Mouse (Mus musculus) midbrain, embryonic 15.5 days (tissue): ENCODE data around the gene Tsku. TPM values are rescaled to one million over a fixed set of nuclear protein-coding genes. Genes with fewer than 3 reads are reported as not detected.
A peak's percentile ranks its signal among the peaks of the same experiment; 100 is the strongest.

Experiments
- ATAC-seq: fragments of 200-750 bp; cut with Nextera tagmentation; replicated peaks from 2 replicates; pipeline ENCODE4 v1.8.0; 2017; ENCODE audit warnings: moderate TSS enrichment
- H3K27ac ChIP-seq: fragments of 300-500 bp; sonication (generic); 2 replicates; pipeline ENCODE4 v1.5.1; 2015; ENCODE audit warnings: mild to moderate bottlenecking, inconsistent platforms
- H3K27me3 ChIP-seq: fragments of 300-500 bp; sonication (generic); replicated peaks from 2 replicates; pipeline ENCODE4 v1.6.1; 2015; ENCODE audit warnings: inconsistent platforms
- H3K36me3 ChIP-seq: fragments of 300-500 bp; sonication (generic); replicated peaks from 2 replicates; pipeline ENCODE4 v1.6.1; 2015; ENCODE audit warnings: inconsistent platforms
- H3K4me1 ChIP-seq: fragments of 300-500 bp; sonication (generic); 2 replicates; pipeline ENCODE4 v1.6.1; 2015; ENCODE audit warnings: inconsistent platforms
- H3K4me2 ChIP-seq: fragments of 300-500 bp; sonication (generic); 2 replicates; pipeline ENCODE4 v1.6.1; 2015; ENCODE audit warnings: inconsistent platforms, mild to moderate bottlenecking, moderate library complexity
- H3K4me3 ChIP-seq: fragments of 300-500 bp; sonication (generic); 2 replicates; pipeline ENCODE4 v1.5.1; 2015; ENCODE audit warnings: mild to moderate bottlenecking, inconsistent platforms
- H3K9ac ChIP-seq: fragments of 300-500 bp; sonication (generic); 2 replicates; pipeline ENCODE4 v1.6.1; 2015; ENCODE audit warnings: mild to moderate bottlenecking, inconsistent platforms
- H3K9me3 ChIP-seq: fragments of 300-500 bp; sonication (generic); 2 replicates; pipeline ENCODE4 v1.6.1; 2016; ENCODE audit warnings: inconsistent platforms
- WGBS: fragments of 180-500 bp; shearing (Covaris S2); methylation state at CpG from one replicate; pipeline ENCODE4 v1.1.7; 2015; ENCODE audit warnings: mixed read lengths; 5-methylcytosine and 5-hydroxymethylcytosine counted together
- polyA plus RNA-seq: library from polyadenylated mRNA; unstranded; fragments of >200 nt; fragmentation: Nextera tagmentation; extraction: Ambion mirVana; gene quantifications from 2 replicates; pipeline ENCODE4 v1.2.1, GENCODE M21; 2015

Tsku gene
- polyA plus RNA-seq: 8.5 and 8.9 TPM in 2 replicates

GRCm38 (mm10) chr7:98361063-98361652 lies at the start of gene Tsku:
Gene Tsku, minus strand, starts transcription at chr7:98361328.
- H3K9me3 ChIP-seq: no peaks in the 10 kb centered on the region
- peak; percentile 89 for ATAC-seq
- H3K36me3 ChIP-seq: no peaks in the 10 kb centered on the region
- peak within 1 kb of the TSS; percentile 79 for H3K4me3 ChIP-seq
- H3K9ac ChIP-seq: peak within 1 kb of the TSS; percentile 57
- H3K4me1 ChIP-seq: peaks cover 38% of the 10 kb centered on the region
- H3K27ac ChIP-seq: peak within 1 kb of the TSS; percentile 68
- peak within 1 kb of the TSS; percentile 98 for H3K4me2 ChIP-seq
- WGBS: under 1% methylated on average over 52 of the region's 52 CpGs
- no peaks in the 10 kb centered on the region for H3K27me3 ChIP-seq

GRCm38 (mm10) chr7:98407615-98408014 lies 46.5 kb upstream of the Tsku start:
- Histone ChIP-seq H3K4me1 (0 out of 2 replicates have a peak, but pooled peaks cover 2% of the 10 kb centered on the region), H3K27me3 (no peaks in the 10 kb centered on the region), H3K36me3 (no peaks in the 10 kb centered on the region), H3K27ac (no peak overlapping the region), H3K9me3 (no peaks in the 10 kb centered on the region), H3K4me2 (no peak overlapping the region), H3K9ac (no peak overlapping the region), H3K4me3 (no peak overlapping the region)
- ATAC-seq: no peak
- whole genome bisulfite sequencing: 86% methylated on average over 5 of the region's 5 CpGs

- 0 out of 2 replicates have a peak, but pooled peaks cover 2% of the 10 kb centered on the region for H3K4me1 ChIP-seq
- no peaks in the 10 kb centered on the region for H3K27me3 ChIP-seq
- no peaks in the 10 kb centered on the region for H3K36me3 ChIP-seq
- no peak overlapping the region for H3K4me3 ChIP-seq
- 63% methylated on average over 4 of the region's 4 CpGs for WGBS
- ATAC-seq: peak; percentile 33; the same call in 1 of the 2 replicates
- no peak overlapping the region for H3K4me2 ChIP-seq
- H3K9me3 ChIP-seq: no peaks in the 10 kb centered on the region
- peak overlapping the region; percentile 22; the same call in 1 of the 2 replicates for H3K27ac ChIP-seq
- H3K9ac ChIP-seq: no peak overlapping the region
Measured at GRCm38 (mm10) chr7:98403996-98404395, 42.9 kb upstream of the Tsku start.

DNA sequence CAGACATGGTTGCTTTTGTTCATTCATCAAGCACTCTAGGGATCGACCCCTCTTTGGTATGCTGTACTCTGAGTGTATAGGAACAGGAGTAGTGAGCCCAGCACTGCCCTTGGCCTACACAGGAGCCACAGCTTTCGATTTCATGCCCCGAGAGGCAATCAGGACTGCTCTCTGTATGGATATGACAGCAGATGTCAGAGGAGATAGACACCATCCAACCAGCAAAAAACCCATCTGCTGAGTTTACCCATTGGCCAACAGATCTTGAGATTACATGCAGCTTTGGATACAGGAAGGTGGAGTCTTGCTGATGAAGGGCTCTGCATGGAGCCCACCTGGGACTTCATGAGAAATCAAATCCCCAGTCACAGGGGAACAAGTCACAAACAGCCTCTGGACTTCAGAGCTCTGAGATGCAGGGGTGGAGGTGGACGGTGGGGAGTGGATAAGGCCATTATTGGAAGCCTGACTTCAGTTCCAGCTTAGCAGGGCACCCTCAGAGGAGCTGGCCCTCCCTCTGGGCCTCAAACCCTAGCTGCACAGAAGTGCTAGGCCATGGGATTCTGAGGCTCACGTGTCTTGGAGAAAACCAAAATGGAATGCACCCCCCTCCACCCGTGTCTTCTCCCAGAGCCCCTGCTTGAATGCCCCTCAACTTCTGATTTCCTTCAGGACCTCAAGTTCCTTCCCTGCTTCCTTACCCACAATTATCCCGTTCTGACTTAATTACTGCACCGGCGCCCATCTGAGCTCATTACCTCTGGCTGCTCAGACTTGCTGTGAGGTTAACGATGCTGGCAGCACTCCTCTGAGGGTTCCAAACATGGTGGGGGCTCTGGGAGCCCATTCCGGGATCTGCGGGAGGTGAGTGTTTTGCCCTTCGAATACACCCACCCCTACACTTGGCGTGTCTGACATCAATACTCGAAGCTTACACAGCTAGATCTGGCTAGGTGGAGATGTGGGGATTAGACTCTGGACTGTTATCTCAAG lies 41.8 kb upstream of the Tsku start:
- no peak for ATAC-seq
- H3K27ac ChIP-seq: no peak overlapping the region
- H3K9ac ChIP-seq: no peak overlapping the region
- H3K9me3 ChIP-seq: no peaks in the 10 kb centered on the region
- H3K36me3 ChIP-seq: no peaks in the 10 kb centered on the region
- WGBS: 49% methylated on average over 15 of the region's 15 CpGs
- H3K4me2 ChIP-seq: no peak overlapping the region
- 0 out of 2 replicates have a peak, but pooled peaks cover 2% of the 10 kb centered on the region for H3K4me1 ChIP-seq
- H3K4me3 ChIP-seq: no peak overlapping the region
- no peaks in the 10 kb centered on the region for H3K27me3 ChIP-seq

DNA sequence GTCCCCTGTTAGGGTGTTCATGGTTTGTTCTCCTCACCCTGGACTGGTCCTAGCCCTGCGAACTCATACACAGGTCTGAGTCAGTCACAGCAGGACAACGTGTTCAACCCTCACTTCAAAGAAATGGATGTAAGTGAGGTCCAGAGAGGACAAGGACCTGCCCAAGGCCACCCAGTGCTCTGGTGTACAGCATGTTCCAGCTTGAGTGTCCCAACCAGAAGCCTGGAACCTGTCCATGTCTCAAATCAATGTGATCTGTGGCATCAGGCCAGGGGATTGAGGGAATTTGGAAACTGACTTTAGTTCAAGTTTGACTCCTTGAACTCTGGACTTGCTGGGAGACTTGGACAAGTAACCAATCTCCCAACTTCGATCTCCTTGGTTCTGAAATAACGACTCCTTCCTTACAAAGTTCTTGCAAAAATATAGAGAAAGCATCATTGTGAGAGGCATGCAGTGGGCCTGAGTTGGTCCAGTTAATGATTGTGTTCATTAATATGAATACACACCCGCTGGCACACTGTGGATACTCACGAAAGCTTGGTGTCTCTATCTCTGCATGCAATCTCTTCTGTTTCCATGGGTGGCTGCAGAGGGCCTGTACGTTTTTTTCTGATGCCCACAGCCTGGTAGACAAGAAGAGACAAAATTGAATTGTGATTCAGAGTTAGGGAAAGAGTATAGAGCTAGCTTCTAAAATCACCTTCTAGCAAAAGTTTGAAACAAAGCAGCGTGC lies 31.5 kb upstream of the Tsku start:
- no peak for ATAC-seq
- no peak overlapping the region for H3K4me2 ChIP-seq
- no peak overlapping the region for H3K4me3 ChIP-seq
- H3K4me1 ChIP-seq: peaks cover 9% of the 10 kb centered on the region
- H3K27ac ChIP-seq: no peak overlapping the region
- no peaks in the 10 kb centered on the region for H3K36me3 ChIP-seq
- no peaks in the 10 kb centered on the region for H3K9me3 ChIP-seq
- no peaks in the 10 kb centered on the region for H3K27me3 ChIP-seq
- H3K9ac ChIP-seq: no peak overlapping the region
- WGBS: 81% methylated on average over 8 of the region's 8 CpGs

DNA sequence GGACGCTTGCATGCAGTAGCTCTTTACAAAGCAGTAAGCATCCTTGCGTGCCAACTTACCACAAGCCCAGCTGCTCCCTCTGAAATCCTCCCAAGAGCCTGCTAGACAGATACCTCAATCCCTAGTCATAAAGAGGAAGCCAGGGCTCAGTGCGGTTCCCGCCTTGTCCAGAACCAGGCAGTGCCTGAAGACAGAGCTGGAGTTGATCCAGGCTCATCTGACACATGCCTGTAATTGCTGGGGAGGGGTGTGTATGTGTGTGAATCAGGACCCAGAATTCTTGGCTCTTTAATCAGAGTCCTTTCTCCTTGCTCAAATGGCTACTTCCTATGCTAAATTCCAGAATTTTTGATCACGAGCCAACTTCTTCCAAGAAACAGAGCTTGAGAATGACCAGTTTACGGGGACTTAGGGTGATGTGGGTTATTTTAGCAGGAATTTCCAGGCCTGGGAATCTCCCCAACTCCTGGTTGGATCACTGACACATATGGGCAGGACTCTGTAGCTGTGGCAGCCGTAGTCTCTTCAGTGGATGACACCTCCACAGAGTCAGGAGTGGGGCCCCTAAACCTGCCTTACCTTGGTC lies 30.3 kb upstream of the Tsku start:
- Histone ChIP-seq H3K9me3 (no peaks in the 10 kb centered on the region), H3K27ac (no peak overlapping the region), H3K9ac (no peak overlapping the region), H3K4me1 (peaks cover 9% of the 10 kb centered on the region), H3K27me3 (no peaks in the 10 kb centered on the region), H3K36me3 (no peaks in the 10 kb centered on the region), H3K4me2 (no peak overlapping the region), H3K4me3 (no peak overlapping the region)
- 82% methylated on average over 7 of the region's 7 CpGs for WGBS
- no peak for ATAC-seq

DNA sequence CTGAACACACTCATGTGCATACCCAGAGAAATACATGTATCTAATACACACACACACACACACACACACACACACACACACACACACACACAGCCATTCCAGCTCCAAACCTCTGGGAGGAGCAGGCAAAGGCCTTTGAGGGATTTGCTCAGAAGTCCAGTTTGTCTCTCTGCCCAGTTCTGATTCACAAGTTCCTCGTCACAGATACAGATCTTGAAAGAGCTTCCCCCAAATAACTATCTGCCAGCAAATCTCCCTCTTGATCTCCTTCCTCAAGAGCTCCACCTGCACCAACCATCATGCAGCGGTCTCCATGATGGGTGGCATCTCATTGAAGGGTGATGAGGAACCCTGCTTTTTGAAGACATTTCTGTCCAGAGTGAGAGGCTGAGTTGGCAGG lies 29.4 kb upstream of the Tsku start:
- peaks cover 9% of the 10 kb centered on the region for H3K4me1 ChIP-seq
- no peaks in the 10 kb centered on the region for H3K36me3 ChIP-seq
- no peak overlapping the region for H3K27ac ChIP-seq
- no peak overlapping the region for H3K4me2 ChIP-seq
- no peak overlapping the region for H3K9ac ChIP-seq
- no peak for ATAC-seq
- WGBS: 66% methylated on average over 2 of the region's 2 CpGs
- H3K9me3 ChIP-seq: no peaks in the 10 kb centered on the region
- H3K27me3 ChIP-seq: no peaks in the 10 kb centered on the region
- H3K4me3 ChIP-seq: no peak overlapping the region

GRCm38 (mm10) chr7:98389656-98390055 lies 28.5 kb upstream of the Tsku start:
- Histone ChIP-seq H3K36me3 (no peaks in the 10 kb centered on the region), H3K27me3 (no peaks in the 10 kb centered on the region), H3K9ac (no peak overlapping the region), H3K4me2 (no peak overlapping the region), H3K4me1 (peaks cover 9% of the 10 kb centered on the region), H3K27ac (no peak overlapping the region), H3K9me3 (no peaks in the 10 kb centered on the region), H3K4me3 (no peak overlapping the region)
- ATAC-seq: no peak
- 84% methylated on average over 9 of the region's 9 CpGs for WGBS

DNA sequence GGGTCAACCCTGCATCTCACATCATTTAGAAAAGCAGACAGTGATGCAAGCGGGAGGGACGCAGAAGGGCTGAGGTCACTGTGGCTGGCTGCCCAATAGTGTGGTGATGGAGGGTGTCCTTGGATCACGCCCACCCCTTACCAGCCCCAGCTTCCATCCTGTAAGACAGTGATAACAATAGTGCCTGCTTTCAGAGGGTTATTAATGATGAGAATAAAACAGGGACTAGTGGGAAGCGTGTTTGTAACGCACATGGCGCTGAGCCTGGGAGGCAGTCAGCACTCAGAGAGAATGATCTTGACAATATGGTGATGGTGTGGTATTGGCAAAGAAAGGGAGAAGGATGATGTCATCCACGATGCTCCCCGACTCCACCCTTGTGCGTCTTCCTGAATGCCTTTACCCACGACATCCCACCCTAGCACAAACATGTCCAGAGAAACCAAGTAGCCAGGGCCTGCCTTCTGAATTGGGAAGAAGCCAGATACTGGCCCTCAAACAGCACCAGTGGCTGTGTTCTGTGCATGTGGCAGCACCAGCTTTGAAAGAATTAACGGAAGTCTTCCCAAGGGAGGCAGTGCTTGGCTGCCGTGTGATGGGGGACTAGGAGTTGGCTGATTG lies 27.9 kb upstream of the Tsku start:
- peaks cover 9% of the 10 kb centered on the region for H3K4me1 ChIP-seq
- H3K4me2 ChIP-seq: no peak overlapping the region
- no peaks in the 10 kb centered on the region for H3K27me3 ChIP-seq
- no peak overlapping the region for H3K9ac ChIP-seq
- H3K9me3 ChIP-seq: no peaks in the 10 kb centered on the region
- no peak overlapping the region for H3K4me3 ChIP-seq
- 0 out of 2 replicates have a peak, but pooled peaks have one; percentile 24 for ATAC-seq
- H3K36me3 ChIP-seq: no peaks in the 10 kb centered on the region
- WGBS: 71% methylated on average over 12 of the region's 12 CpGs
- no peak overlapping the region for H3K27ac ChIP-seq

- Histone ChIP-seq H3K27ac (no peak overlapping the region), H3K4me1 (peaks cover 9% of the 10 kb centered on the region), H3K27me3 (no peaks in the 10 kb centered on the region), H3K9ac (no peak overlapping the region), H3K4me3 (no peak overlapping the region), H3K4me2 (no peak overlapping the region), H3K36me3 (no peaks in the 10 kb centered on the region), H3K9me3 (no peaks in the 10 kb centered on the region)
- WGBS: 75% methylated on average over 7 of the region's 7 CpGs
- ATAC-seq: no peak
Measured at GRCm38 (mm10) chr7:98387201-98387600, 26.1 kb upstream of the Tsku start.

- Histone ChIP-seq H3K4me3 (no peak overlapping the region), H3K36me3 (no peaks in the 10 kb centered on the region), H3K9me3 (no peaks in the 10 kb centered on the region), H3K9ac (no peak overlapping the region), H3K4me2 (no peak overlapping the region), H3K4me1 (peaks cover 11% of the 10 kb centered on the region), H3K27ac (no peak overlapping the region), H3K27me3 (no peaks in the 10 kb centered on the region)
- ATAC-seq: no peak
- 70% methylated on average over 1 of the region's 1 CpGs for WGBS
Measured at GRCm38 (mm10) chr7:98385168-98385567, 24.0 kb upstream of the Tsku start.
